Mouse (Mus musculus): ENCODE results near the gene Sgce. TPM values are rescaled to one million over a fixed set of nuclear protein-coding genes. Genes with fewer than 3 reads are reported as not detected.

Sgce gene
- polyA plus RNA-seq, 1 experiment from 2014 or later = 22.8 TPM

DNA sequence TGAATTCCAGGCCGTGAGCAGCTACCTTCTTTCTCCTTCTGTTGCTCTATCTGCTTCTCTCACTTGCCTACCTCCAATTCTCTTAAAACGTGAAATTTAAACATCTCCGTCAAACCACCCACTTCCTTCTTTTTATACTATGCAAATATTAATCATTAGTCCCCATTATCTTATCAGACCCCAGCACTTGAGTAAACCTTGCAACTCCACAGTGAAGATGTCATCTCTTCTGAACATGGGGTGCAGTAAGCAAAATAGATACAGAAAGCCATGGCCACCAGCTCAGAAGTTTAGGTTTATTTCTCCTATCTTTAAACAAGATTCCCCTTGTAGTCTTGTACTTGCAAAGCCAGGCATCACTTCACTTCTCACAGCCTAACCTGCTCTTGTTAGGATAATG is 99.7 kb downstream of the Sgce start:
- no peak overlapping the region for H3K4me2 ChIP-seq (ENCODE audit: low read depth, low read length)
- H3K4me1 ChIP-seq (ENCODE audit: control insufficient read depth, low read depth, low read length) = no peaks in the 10 kb centered on the region
- no peaks in the 10 kb centered on the region for H3K27me3 ChIP-seq (ENCODE audit: control insufficient read depth, insufficient read depth, low read depth, low read length)
- ATAC-seq (ENCODE audit: low read depth) = no peak
- no peak overlapping the region for H3K4me3 ChIP-seq (ENCODE audit: low read depth, low read length)
- H3K9ac ChIP-seq (ENCODE audit: low read depth, low read length) = no peak overlapping the region
- H3K27ac ChIP-seq (ENCODE audit: low read length) = no peak overlapping the region
- H3K36me3 ChIP-seq (ENCODE audit: control insufficient read depth, insufficient read depth) = no peaks in the 10 kb centered on the region
- WGBS (ENCODE audit: insufficient replicate concordance) = 27% methylated on average over 3 of the region's 3 CpGs
- H3K9me3 ChIP-seq (replicated peaks; ENCODE audit: control insufficient read depth, low read length) = no peaks in the 10 kb centered on the region

DNA sequence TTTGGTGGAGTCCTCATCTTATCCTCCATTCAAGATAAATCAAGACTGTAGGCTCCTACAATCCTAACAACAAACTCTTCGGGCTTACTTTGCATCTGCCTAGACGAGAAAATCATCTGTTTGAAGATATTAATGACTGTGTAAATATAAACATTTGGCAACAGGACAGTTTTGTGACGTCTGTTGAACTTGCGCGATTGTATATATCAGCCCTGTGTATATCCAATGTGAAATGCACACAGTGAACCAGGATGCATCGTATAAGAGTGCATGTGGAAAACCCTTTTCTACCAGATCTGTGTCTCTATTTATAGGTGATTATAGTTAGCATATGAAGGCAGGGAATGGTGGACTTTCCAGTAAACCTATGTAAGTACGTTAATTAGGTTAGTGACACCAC is 104.9 kb downstream of the Sgce start:
- Histone ChIP-seq H3K27ac (ENCODE audit: low read length) (no peak overlapping the region), H3K4me2 (ENCODE audit: low read depth, low read length) (no peak overlapping the region), H3K36me3 (ENCODE audit: control insufficient read depth, insufficient read depth) (no peaks in the 10 kb centered on the region), H3K9me3 (replicated peaks; ENCODE audit: control insufficient read depth, low read length) (no peaks in the 10 kb centered on the region), H3K27me3 (ENCODE audit: control insufficient read depth, insufficient read depth, low read depth, low read length) (no peaks in the 10 kb centered on the region), H3K4me1 (ENCODE audit: control insufficient read depth, low read depth, low read length) (no peaks in the 10 kb centered on the region), H3K9ac (ENCODE audit: low read depth, low read length) (no peak overlapping the region), H3K4me3 (ENCODE audit: low read depth, low read length) (no peak overlapping the region)
- 86% methylated on average over 7 of the region's 7 CpGs for WGBS (ENCODE audit: insufficient replicate concordance)
- ATAC-seq (ENCODE audit: low read depth) = no peak

DNA sequence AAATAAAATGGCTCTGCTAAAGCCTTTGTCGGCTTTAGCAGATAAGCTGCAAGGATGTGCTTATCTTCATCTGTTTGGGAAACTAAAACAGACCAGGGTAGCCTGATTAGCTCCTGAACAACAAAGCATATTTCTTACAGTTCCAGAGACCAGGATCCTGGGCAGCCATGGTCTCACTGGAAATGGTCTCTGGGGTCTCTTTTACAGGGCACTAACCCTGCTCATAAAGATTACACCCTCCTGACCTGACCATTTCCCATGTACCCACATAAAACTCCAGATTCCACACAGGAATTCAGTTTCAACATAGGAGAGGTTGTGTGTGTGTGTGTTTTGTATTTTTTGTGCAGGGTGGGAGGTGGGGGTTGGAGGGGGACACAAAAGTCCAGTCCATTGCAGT is 112.2 kb downstream of the Sgce start:
- ATAC-seq (ENCODE audit: low read depth) = no peak
- H3K4me2 ChIP-seq (ENCODE audit: low read depth, low read length) = no peak overlapping the region
- no peaks in the 10 kb centered on the region for H3K4me1 ChIP-seq (ENCODE audit: control insufficient read depth, low read depth, low read length)
- no peaks in the 10 kb centered on the region for H3K36me3 ChIP-seq (ENCODE audit: control insufficient read depth, insufficient read depth)
- WGBS (ENCODE audit: insufficient replicate concordance) = 40% methylated on average over 1 of the region's 1 CpGs
- H3K4me3 ChIP-seq (ENCODE audit: low read depth, low read length) = no peak overlapping the region
- H3K9me3 ChIP-seq (replicated peaks; ENCODE audit: control insufficient read depth, low read length) = no peaks in the 10 kb centered on the region
- no peaks in the 10 kb centered on the region for H3K27me3 ChIP-seq (ENCODE audit: control insufficient read depth, insufficient read depth, low read depth, low read length)
- H3K9ac ChIP-seq (ENCODE audit: low read depth, low read length) = no peak overlapping the region
- no peak overlapping the region for H3K27ac ChIP-seq (ENCODE audit: low read length)

DNA sequence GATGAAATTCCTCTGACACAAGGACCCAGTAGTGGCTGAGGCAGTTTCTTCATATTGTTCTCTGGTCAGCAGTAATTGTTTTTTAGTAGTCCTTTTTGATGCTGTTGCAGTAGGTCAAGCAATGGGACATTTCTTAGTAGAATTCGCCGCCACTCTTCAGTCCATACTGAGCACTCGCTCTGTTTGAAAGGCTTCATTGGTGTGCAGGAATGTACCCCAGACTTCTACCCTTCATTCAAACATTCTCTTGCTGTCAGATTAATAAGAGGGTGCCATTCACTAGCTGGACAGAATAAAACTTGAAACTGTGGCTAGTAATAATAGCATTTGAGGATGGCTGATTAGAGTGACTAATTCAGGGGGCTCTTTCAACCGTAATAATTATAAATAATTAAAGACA is 113.8 kb downstream of the Sgce start:
- no peak for ATAC-seq (ENCODE audit: low read depth)
- H3K4me1 ChIP-seq (ENCODE audit: control insufficient read depth, low read depth, low read length) = no peaks in the 10 kb centered on the region
- no peaks in the 10 kb centered on the region for H3K9me3 ChIP-seq (replicated peaks; ENCODE audit: control insufficient read depth, low read length)
- WGBS (ENCODE audit: insufficient replicate concordance) = 85% methylated on average over 4 of the region's 4 CpGs
- no peak overlapping the region for H3K4me2 ChIP-seq (ENCODE audit: low read depth, low read length)
- H3K27ac ChIP-seq (ENCODE audit: low read length) = no peak overlapping the region
- H3K36me3 ChIP-seq (ENCODE audit: control insufficient read depth, insufficient read depth) = no peaks in the 10 kb centered on the region
- H3K4me3 ChIP-seq (ENCODE audit: low read depth, low read length) = no peak overlapping the region
- no peak overlapping the region for H3K9ac ChIP-seq (ENCODE audit: low read depth, low read length)
- H3K27me3 ChIP-seq (ENCODE audit: control insufficient read depth, insufficient read depth, low read depth, low read length) = no peaks in the 10 kb centered on the region

DNA sequence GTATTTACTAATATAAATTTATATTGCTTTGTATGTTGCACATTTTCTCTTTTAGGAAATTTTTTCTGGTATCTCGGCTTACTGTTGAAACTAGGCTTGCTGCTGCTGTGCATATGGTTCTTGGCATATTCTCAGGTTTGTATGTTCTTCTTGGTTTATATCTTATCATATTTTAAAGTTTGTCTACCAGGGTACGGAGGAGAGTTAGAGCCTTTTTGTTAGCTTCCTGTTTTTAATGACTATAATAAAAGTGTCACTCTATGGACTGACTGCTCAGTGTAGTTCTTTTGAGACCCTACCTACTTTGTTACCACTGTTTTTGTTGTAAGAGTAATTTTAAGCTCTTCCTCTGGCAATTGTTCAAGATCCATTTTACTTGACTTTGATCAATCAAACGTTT is 115.5 kb downstream of the Sgce start:
- Histone ChIP-seq H3K4me2 (ENCODE audit: low read depth, low read length) (no peak overlapping the region), H3K27ac (ENCODE audit: low read length) (no peak overlapping the region), H3K9me3 (replicated peaks; ENCODE audit: control insufficient read depth, low read length) (no peaks in the 10 kb centered on the region), H3K36me3 (ENCODE audit: control insufficient read depth, insufficient read depth) (no peaks in the 10 kb centered on the region), H3K4me3 (ENCODE audit: low read depth, low read length) (no peak overlapping the region), H3K9ac (ENCODE audit: low read depth, low read length) (no peak overlapping the region), H3K4me1 (ENCODE audit: control insufficient read depth, low read depth, low read length) (no peaks in the 10 kb centered on the region), H3K27me3 (ENCODE audit: control insufficient read depth, insufficient read depth, low read depth, low read length) (no peaks in the 10 kb centered on the region)
- no peak for ATAC-seq (ENCODE audit: low read depth)
- 62% methylated on average over 3 of the region's 3 CpGs for WGBS (ENCODE audit: insufficient replicate concordance)

Other genes starting within 250 kb of the Sgce start
- 41.2 and 52.8 TPM in 2 replicates for gene Col1a2, start 242.4 kb downstream of the Sgce start, polyA plus RNA-seq (2015; fragmentation: Nextera tagmentation; extraction: Ambion mirVana)
- 5.7 and 6.4 TPM in 2 replicates for gene Casd1, start 146.4 kb downstream of the Sgce start, polyA plus RNA-seq (2015; fragmentation: Nextera tagmentation; extraction: Ambion mirVana)
- 1.8 and 1.9 TPM in 2 replicates for gene Peg10, start 99 bp upstream of the Sgce start, polyA plus RNA-seq (2015; fragmentation: Nextera tagmentation; extraction: Ambion mirVana)
- gene Ppp1r9a, start 155.7 kb upstream of the Sgce start, polyA plus RNA-seq (2015; fragmentation: Nextera tagmentation; extraction: Ambion mirVana) = 3.8 and 3.9 TPM in 2 replicates